17 mouse cellular contexts compared by ENCODE assay signal in genomic region chr1:92616046-92616445, GRCm38 (mm10). TPM values are rescaled to one million over a fixed set of nuclear protein-coding genes. Genes with fewer than 3 reads are reported as not detected.
DNase-seq lines count a peak whose midpoint lies in the region.
"Had no signal": no experiment of that assay in that cellular context is flagged by ENCODE, and none has a peak within 500 bp of the region (broad histone marks: within the 10 kb centered on the region; RNA-seq: fewer than 3 reads in every experiment).

No protein-coding gene starts in this region.

- peak; percentile 13 to 75 for DNase-seq in adrenal gland, adult (ENCODE audit: inconsistent age in 2 of 2, low spot score in 1 of 2)
- no peak for DNase-seq in adrenal gland, postnatal 14 days
- DNase-seq in 3134 (ENCODE audit: extremely low read depth, insufficient read length, low spot score) = peak; percentile 54
- peak; percentile 69 for DNase-seq in Muller cell, postnatal 12 days (ENCODE audit: inconsistent ontology term)
- DNase-seq in fibroblast of lung, adult 2 months (ENCODE audit: low read depth) = peak; percentile 63
- no peak for DNase-seq in kidney, postnatal 36 days
- no peak for DNase-seq in lung, postnatal 10 days
- DNase-seq: cerebellum, adult 11 months; cerebellum, adult 8-10 months; cerebellum, postnatal 14 days; gastrocnemius, postnatal 14 days; heart, adult 2 months had no signal

RNA-seq across cellular contexts. Expression of gene Olfr12, which starts 1.5 kb away (rescaled TPM):
- total RNA-seq in adrenal gland, postnatal 14 days (2021) = not detected in 2 replicates
- total RNA-seq: adrenal gland, adult 18-20 months; adrenal gland, postnatal 4 days; common myeloid progenitor, adult 5-6 weeks; gastrocnemius, postnatal 14 days; heart, adult 2 months; heart, postnatal 25 days; MEL had no signal

RNA-seq across cellular contexts. Expression of gene Olfr1410, which starts 10.5 kb away (rescaled TPM):
- total RNA-seq in adrenal gland, postnatal 14 days (2021) = not detected in 2 replicates
- total RNA-seq: adrenal gland, adult 18-20 months; adrenal gland, postnatal 4 days; common myeloid progenitor, adult 5-6 weeks; gastrocnemius, postnatal 14 days; heart, adult 2 months; heart, postnatal 25 days; MEL had no signal

RNA-seq across cellular contexts. Expression of gene Olfr1411, which starts 21.8 kb away (rescaled TPM):
- not detected in 2 replicates for total RNA-seq in adrenal gland, postnatal 14 days (2021)
- total RNA-seq: adrenal gland, adult 18-20 months; adrenal gland, postnatal 4 days; common myeloid progenitor, adult 5-6 weeks; gastrocnemius, postnatal 14 days; heart, adult 2 months; heart, postnatal 25 days; MEL had no signal

RNA-seq across cellular contexts. Expression of gene Cops9, which starts 25.7 kb away (rescaled TPM):
- total RNA-seq in adrenal gland, postnatal 14 days (2021) = 264 and 268 TPM in 2 replicates

RNA-seq across cellular contexts. Expression of gene Olfr1412, which starts 30.5 kb away (rescaled TPM):
- total RNA-seq in adrenal gland, postnatal 14 days (2021) = not detected in 2 replicates
- total RNA-seq: adrenal gland, adult 18-20 months; adrenal gland, postnatal 4 days; common myeloid progenitor, adult 5-6 weeks; gastrocnemius, postnatal 14 days; heart, adult 2 months; heart, postnatal 25 days; MEL had no signal

Comparison
In these comparisons a context has a peak if more than half of its experiments do, and no peak if none do; other contexts are left out.
1. DNase-seq: peak in adrenal gland, adult (2 of 2), 3134 (single experiment), Muller cell, postnatal 12 days (single experiment) and fibroblast of lung, adult 2 months (single experiment); none in adrenal gland, postnatal 14 days (single experiment), kidney, postnatal 36 days (0 of 2) and lung, postnatal 10 days (single experiment).